Mouse (Mus musculus) liver, embryonic 14.5 days (tissue): ENCODE results near the gene Psmd1.
A peak's percentile ranks its signal among the peaks of the same experiment; 100 is the strongest.

Experiments
- CTCF ChIP-seq: IDR thresholded peaks from 2 replicates; pipeline ENCODE4 v1.5.1; 2016; ENCODE audit warnings: antibody characterized with exemption, low read depth, control low read depth
- EP300 ChIP-seq: IDR thresholded peaks from 2 replicates; pipeline ENCODE4 v1.6.1; 2016; ENCODE audit warnings: antibody characterized with exemption, low read depth

GRCm38 (mm10) chr1:86058856-86059769 lies 5.1 kb upstream of the Psmd1 start:
- TF ChIP-seq CTCF (peak; percentile 97), EP300 (no peak)
